Mouse (Mus musculus) CH12.LX (cell line): ENCODE data around the gene Slc38a9. TPM values are rescaled to one million over a fixed set of nuclear protein-coding genes. Genes with fewer than 3 reads are reported as not detected.

ENCODE experiments used
- DNase-seq: peaks from one replicate; pipeline ENCODE4 v3.0.0-alpha.2; 2013; ENCODE audit errors: extremely low read depth
- H3K27ac ChIP-seq: 2 replicates; pipeline ENCODE4 v1.5.1; 2012; ENCODE audit warnings: low read depth, mild to moderate bottlenecking, control low read depth, moderate library complexity; ENCODE audit not compliant: insufficient read depth
- H3K27me3 ChIP-seq: replicated peaks from 2 replicates; pipeline ENCODE3; 2012; ENCODE audit warnings: inconsistent platforms
- H3K36me3 ChIP-seq, 2 experiments: replicated peaks in 1 of 2; 2 replicates each; pipeline versions ENCODE3 to v1.6.1; 2012; ENCODE audit warnings: inconsistent platforms in 1 of 2, low read length in 1 of 2, mild to moderate bottlenecking in 1 of 2, mixed read lengths in 1 of 2, moderate library complexity in 1 of 2; ENCODE audit not compliant: control insufficient read depth in 1 of 2, insufficient read depth in 1 of 2
- H3K4me1 ChIP-seq, 2 experiments: 2 replicates each; pipeline ENCODE4 v1.6.1; 2012; ENCODE audit warnings: inconsistent platforms in 1 of 2, moderate library complexity in 1 of 2; ENCODE audit not compliant: insufficient read depth in 2 of 2, control insufficient read depth in 1 of 2
- H3K4me2 ChIP-seq: 2 replicates; pipeline ENCODE4 v1.6.1; 2012; ENCODE audit warnings: low read depth, mild to moderate bottlenecking, control low read depth; ENCODE audit not compliant: poor library complexity, insufficient read depth, severe bottlenecking
- H3K4me3 ChIP-seq, 3 experiments: fragments of 150-350 bp in 1 of 3; sonication (generic) in 1 of 3; replicated peaks in 1 of 3; 2 replicates each; pipeline versions ENCODE3 to v1.5.1; 2011 to 2012; ENCODE audit warnings: low read depth in 2 of 3, low read length in 2 of 3, mild to moderate bottlenecking in 2 of 3, moderate library complexity in 2 of 3, control low read depth in 1 of 3, improper control_type of control experiment in 1 of 3, inconsistent platforms in 1 of 3, mixed read lengths in 1 of 3; ENCODE audit not compliant: poor library complexity in 1 of 3
- H3K79me2 ChIP-seq: replicated peaks from 2 replicates; pipeline ENCODE4 v1.6.1; 2012; ENCODE audit warnings: mild to moderate bottlenecking, moderate library complexity; ENCODE audit not compliant: control insufficient read depth, poor library complexity, insufficient read depth, severe bottlenecking; ENCODE audit errors: extremely low read depth
- H3K9ac ChIP-seq: 2 replicates; pipeline ENCODE4 v1.6.1; 2012; ENCODE audit warnings: low read depth, mild to moderate bottlenecking, control low read depth, moderate library complexity; ENCODE audit not compliant: insufficient read depth
- H3K9me3 ChIP-seq: replicated peaks from 2 replicates; pipeline ENCODE3; 2012; ENCODE audit warnings: low read length, inconsistent platforms, mixed read lengths
- CHD1 ChIP-seq: IDR thresholded peaks from 2 replicates; pipeline ENCODE4 v1.6.1; 2012; ENCODE audit warnings: low read depth, low read length, improper control_type of control experiment, inconsistent platforms
- CHD2 ChIP-seq: IDR thresholded peaks from 2 replicates; pipeline ENCODE4 v1.6.1; 2011; ENCODE audit warnings: low read length, improper control_type of control experiment
- E2F4 ChIP-seq: IDR thresholded peaks from 2 replicates; pipeline ENCODE4 v1.6.1; 2011; ENCODE audit warnings: low read depth, low read length, improper control_type of control experiment; ENCODE audit not compliant: insufficient replicate concordance
- ELF1 ChIP-seq: IDR thresholded peaks from 2 replicates; pipeline ENCODE4 v1.6.1; 2014; ENCODE audit warnings: low read depth, mild to moderate bottlenecking, inconsistent platforms, low read length, improper control_type of control experiment
- ETS1 ChIP-seq: conservative IDR thresholded peaks from 2 replicates; pipeline ENCODE4 v1.6.1; 2012; ENCODE audit warnings: low read depth, mild to moderate bottlenecking, inconsistent platforms, low read length, improper control_type of control experiment, moderate library complexity
- GABPA ChIP-seq: IDR thresholded peaks from 2 replicates; pipeline ENCODE4 v1.6.1; 2012; ENCODE audit warnings: low read depth, low read length, improper control_type of control experiment, inconsistent platforms; ENCODE audit not compliant: insufficient replicate concordance
- HCFC1 ChIP-seq: IDR thresholded peaks from 2 replicates; pipeline ENCODE4 v1.6.1; 2012; ENCODE audit warnings: low read depth, mild to moderate bottlenecking, inconsistent platforms, low read length, improper control_type of control experiment
- IRF4 ChIP-seq: IDR thresholded peaks from 2 replicates; pipeline ENCODE4 v1.6.1; 2014; ENCODE audit warnings: low read depth, mild to moderate bottlenecking, inconsistent platforms, low read length, improper control_type of control experiment
- JUND ChIP-seq: conservative IDR thresholded peaks from 2 replicates; pipeline ENCODE4 v1.6.1; 2011; ENCODE audit warnings: low read depth, low read length, improper control_type of control experiment
- MAX ChIP-seq: IDR thresholded peaks from 2 replicates; pipeline ENCODE4 v1.6.1; 2011; ENCODE audit warnings: low read length, improper control_type of control experiment
- MAZ ChIP-seq: IDR thresholded peaks from 2 replicates; pipeline ENCODE4 v1.6.1; 2012; ENCODE audit warnings: low read depth, mild to moderate bottlenecking, inconsistent platforms, low read length, improper control_type of control experiment, moderate library complexity
- MEF2A ChIP-seq: IDR thresholded peaks from 2 replicates; pipeline ENCODE4 v1.6.1; 2014; ENCODE audit warnings: low read depth, mild to moderate bottlenecking, inconsistent platforms, low read length, improper control_type of control experiment, borderline replicate concordance
- MYC ChIP-seq: IDR thresholded peaks from 2 replicates; pipeline ENCODE4 v1.6.1; 2011; ENCODE audit warnings: low read depth, mild to moderate bottlenecking, improper control_type of control experiment, low read length
- PAX5 ChIP-seq: IDR thresholded peaks from 2 replicates; pipeline ENCODE4 v1.6.1; 2012; ENCODE audit warnings: low read length, inconsistent platforms, mixed read lengths
- POLR2A ChIP-seq: IDR thresholded peaks from 2 replicates; pipeline ENCODE4 v1.6.1; 2011; ENCODE audit warnings: low read depth, mild to moderate bottlenecking, improper control_type of control experiment, low read length
- POLR2AphosphoS2 ChIP-seq: IDR thresholded peaks from 2 replicates; pipeline ENCODE4 v1.6.1; 2011; ENCODE audit warnings: low read depth, low read length, improper control_type of control experiment
- RCOR1 ChIP-seq: conservative IDR thresholded peaks from 2 replicates; pipeline ENCODE4 v1.6.1; 2012; ENCODE audit warnings: low read depth, mild to moderate bottlenecking, inconsistent platforms, low read length, improper control_type of control experiment
- SIN3A ChIP-seq: IDR thresholded peaks from 2 replicates; pipeline ENCODE4 v1.6.1; 2012; ENCODE audit warnings: low read length, improper control_type of control experiment, inconsistent platforms
- USF1 ChIP-seq: IDR thresholded peaks from 2 replicates; pipeline ENCODE4 v1.6.1; 2014; ENCODE audit warnings: low read depth, mild to moderate bottlenecking, inconsistent platforms, low read length, improper control_type of control experiment
- USF2 ChIP-seq: conservative IDR thresholded peaks from 2 replicates; pipeline ENCODE4 v1.6.1; 2011; ENCODE audit warnings: low read depth, low read length, improper control_type of control experiment
- ZKSCAN1 ChIP-seq: IDR thresholded peaks from 2 replicates; pipeline ENCODE4 v1.6.1; 2012; ENCODE audit warnings: low read depth, inconsistent platforms, low read length, improper control_type of control experiment, borderline replicate concordance
- ZMIZ1 ChIP-seq: IDR thresholded peaks from 2 replicates; pipeline ENCODE4 v1.6.1; 2012; ENCODE audit warnings: low read depth, mild to moderate bottlenecking, inconsistent platforms, low read length, improper control_type of control experiment
- ZNF384 ChIP-seq: IDR thresholded peaks from 2 replicates; pipeline ENCODE4 v1.6.1; 2012; ENCODE audit warnings: low read depth, low read length, improper control_type of control experiment, inconsistent platforms
- dilution Hi-C: fragments of 300-500 bp; cut with MboI; formaldehyde crosslinking; loops from 2 replicates; pipeline ENCODE4 v1.14.3; 2020; ENCODE audit warnings: low sequenced_read_pairs; ENCODE audit not compliant: extremely low pct_unique_long_range_greater_than_20kb, extremely low pct_ligation_motif_present
- in situ Hi-C: fragments of 300-500 bp; cut with MboI; formaldehyde crosslinking; loops from 3 replicates; pipeline ENCODE4 v1.14.3; 2019; ENCODE audit warnings: low sequenced_read_pairs, low pct_ligation_motif_present, low pct_unique_long_range_greater_than_20kb, mixed read lengths
- polyA plus RNA-seq: library from polyadenylated mRNA; unstranded; fragments of >175 nt; gene quantifications from 2 replicates; pipeline ENCODE4 v1.2.1, GENCODE M21; 2012; ENCODE audit warnings: low read depth; ENCODE audit not compliant: insufficient read length
- total RNA-seq, 2 experiments: library from RNA; depleted of rRNA; stranded (reverse); fragments of 300-350 nt in 1 of 2; fragments of >200 nt in 1 of 2; gene quantifications; 2 replicates each; pipeline ENCODE4 v1.2.3; 2012 to 2014

Slc38a9 gene
- total and polyA plus RNA-seq, 3 experiments, result 7.8 to 10.4 (median 10.0) TPM

DNA sequence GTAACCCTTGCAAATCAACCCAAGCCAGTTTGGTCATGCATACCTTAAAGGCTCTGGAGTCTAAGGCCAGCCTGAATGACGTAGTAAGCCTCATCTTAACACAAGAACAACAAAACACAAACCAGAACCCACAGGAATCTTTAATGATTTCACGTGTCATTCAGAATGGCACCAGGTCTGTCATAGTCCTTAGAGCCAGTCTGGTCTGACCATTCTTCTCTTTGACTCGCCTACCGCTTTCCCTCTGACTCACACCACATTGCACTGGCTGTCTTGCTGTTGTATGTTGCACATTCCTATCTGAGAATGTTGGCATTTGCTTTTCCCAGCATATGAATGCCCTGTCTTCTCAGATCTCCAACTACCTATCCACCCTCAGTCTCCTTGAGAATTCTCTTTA, 45.8 kb downstream of the Slc38a9 start:
- in situ Hi-C loops, result no loop called here
- H3K9ac ChIP-seq, result no peak overlapping the region
- H3K79me2 ChIP-seq, result no peaks in the 10 kb centered on the region
- TF ChIP-seq MYC (no peak), ZMIZ1 (no peak), USF1 (no peak), USF2 (no peak), IRF4 (no peak), HCFC1 (no peak), CHD1 (no peak), SIN3A (no peak), ELF1 (no peak), GABPA (no peak), PAX5 (no peak), MAZ (no peak), CHD2 (no peak)
- H3K9me3 ChIP-seq, result no peaks in the 10 kb centered on the region
- DNase-seq, result no peak
- no peak overlapping the region for H3K4me2 ChIP-seq
- no peak overlapping the region for H3K27ac ChIP-seq
- no peaks in the 10 kb centered on the region for H3K27me3 ChIP-seq
- peaks cover 8 to 35% of the 10 kb centered on the region in 2 experiments for H3K36me3 ChIP-seq
- dilution Hi-C loops, result no loop called here
- peaks cover 0 to 1% of the 10 kb centered on the region in 2 experiments; a peak in 1 of 4 replicates for H3K4me1 ChIP-seq
- no peak overlapping the region for H3K4me3 ChIP-seq

DNA sequence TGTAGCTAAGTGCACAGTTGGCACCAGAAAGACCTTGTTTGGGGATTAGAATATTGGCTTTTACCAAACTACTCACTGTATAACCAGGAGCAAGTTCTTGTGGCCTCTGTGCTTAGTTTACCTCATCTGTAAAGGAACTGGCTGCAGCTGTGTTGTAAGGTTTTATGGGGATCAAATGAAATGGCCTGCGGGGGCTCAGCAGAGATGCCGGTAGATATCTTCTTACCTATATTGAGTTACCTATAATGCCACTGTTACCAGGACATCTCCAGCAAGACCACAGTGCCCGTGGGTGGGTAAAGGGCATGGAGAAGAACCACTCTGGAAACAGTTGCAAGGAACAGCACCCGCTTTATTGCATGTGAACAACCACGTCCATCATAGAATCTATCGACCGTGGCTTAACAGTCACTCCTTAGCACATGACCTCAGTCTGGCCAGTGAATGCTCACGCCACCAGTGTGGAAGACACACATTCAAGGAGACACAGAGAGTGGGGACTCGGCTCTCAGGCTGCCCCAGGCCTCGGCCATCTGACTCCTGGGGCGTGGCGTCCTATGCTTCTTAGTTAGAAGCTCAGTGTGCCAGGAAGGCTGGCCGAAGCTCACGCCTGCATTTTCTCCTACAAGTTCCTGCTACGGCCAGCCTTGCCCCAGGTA, 59.7 kb downstream of the Slc38a9 start:
- DNase-seq, result no peak
- in situ Hi-C loops, result no loop called here
- dilution Hi-C loops, result no loop called here
- Histone ChIP-seq H3K79me2 (no peaks in the 10 kb centered on the region), H3K27ac (no peak overlapping the region), H3K9me3 (no peaks in the 10 kb centered on the region), H3K27me3 (no peaks in the 10 kb centered on the region), H3K4me2 (no peak overlapping the region), H3K4me1 (no peaks in the 10 kb centered on the region), H3K9ac (no peak overlapping the region), H3K36me3 (peaks cover 13 to 28% of the 10 kb centered on the region in 2 experiments), H3K4me3 (no peak overlapping the region)
- TF ChIP-seq ETS1 (no peak), GABPA (no peak), MYC (no peak), RCOR1 (no peak), USF1 (no peak), MEF2A (no peak), ZNF384 (no peak), E2F4 (no peak), CHD2 (no peak), JUND (no peak), MAX (no peak), ELF1 (no peak), ZKSCAN1 (no peak), POLR2A (no peak), ZMIZ1 (no peak), USF2 (no peak), POLR2AphosphoS2 (no peak)
